Mouse (Mus musculus) thymus, postnatal 36 days (tissue): ENCODE results near the gene Tbc1d8.
A peak's percentile ranks its signal among the peaks of the same experiment; 100 is the strongest.

ENCODE experiments used
- DNase-seq, 2 experiments: peaks; one replicate each; pipeline ENCODE4 v3.0.0; 2022; ENCODE audit warnings: mixed read lengths in 2 of 2

The Tbc1d8 gene

DNA sequence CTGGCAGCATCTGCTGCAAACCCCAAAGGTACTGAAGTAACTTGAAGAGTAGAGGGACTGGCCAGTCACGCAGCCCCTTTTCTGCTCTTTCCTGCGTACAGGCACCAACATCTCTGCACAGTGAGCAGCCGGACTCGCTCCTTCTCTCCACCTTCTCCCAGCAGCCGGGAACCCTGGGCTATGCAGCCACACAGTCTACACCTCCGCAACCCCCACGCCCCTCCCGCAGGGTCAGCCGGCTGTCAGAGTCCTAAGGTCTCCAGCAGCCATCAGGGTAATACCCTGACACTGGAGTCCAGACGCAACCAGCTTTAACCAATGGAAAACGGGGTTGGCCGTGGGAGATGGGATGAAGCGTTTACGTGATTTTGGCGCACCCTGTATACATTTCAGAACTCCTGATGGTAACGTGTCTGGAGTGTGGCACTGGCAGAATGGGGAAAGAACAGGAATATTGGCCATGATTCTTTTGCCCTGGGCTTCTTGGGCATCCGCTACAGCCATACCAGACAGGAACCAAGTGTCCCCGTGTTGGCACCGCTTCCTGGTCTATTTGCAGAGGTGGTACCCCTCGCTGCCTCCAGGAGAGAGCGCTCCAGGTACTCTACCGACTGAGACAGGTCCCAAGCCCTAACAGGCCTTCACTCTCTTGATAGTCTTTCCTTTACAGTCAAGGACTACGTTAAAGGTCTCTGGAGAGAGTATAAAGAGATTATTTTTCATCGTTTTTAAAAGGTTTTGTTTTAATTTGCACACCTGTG lies 116.6 kb downstream of the Tbc1d8 start:
- DNase-seq, result no peak

DNA sequence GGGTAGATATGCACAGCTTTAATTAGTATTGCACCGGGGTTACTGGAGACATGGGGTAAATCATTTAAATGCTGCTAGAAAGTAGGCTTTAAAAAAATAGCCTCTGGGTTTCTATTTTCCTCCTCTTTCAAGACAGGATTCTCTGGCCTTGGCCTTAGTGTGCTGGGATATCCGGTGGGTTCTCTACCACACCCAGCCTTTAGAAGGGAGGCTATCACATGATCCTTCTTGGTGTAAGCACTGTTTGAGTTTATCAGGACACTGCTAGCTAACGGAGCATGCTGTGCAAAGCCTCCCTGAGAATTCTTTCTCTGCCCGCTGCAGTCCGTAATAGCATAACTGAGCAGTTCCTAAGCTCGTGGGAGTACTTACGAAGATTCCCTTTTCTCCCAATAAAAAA lies 129.1 kb downstream of the Tbc1d8 start:
- no peak for DNase-seq

DNA sequence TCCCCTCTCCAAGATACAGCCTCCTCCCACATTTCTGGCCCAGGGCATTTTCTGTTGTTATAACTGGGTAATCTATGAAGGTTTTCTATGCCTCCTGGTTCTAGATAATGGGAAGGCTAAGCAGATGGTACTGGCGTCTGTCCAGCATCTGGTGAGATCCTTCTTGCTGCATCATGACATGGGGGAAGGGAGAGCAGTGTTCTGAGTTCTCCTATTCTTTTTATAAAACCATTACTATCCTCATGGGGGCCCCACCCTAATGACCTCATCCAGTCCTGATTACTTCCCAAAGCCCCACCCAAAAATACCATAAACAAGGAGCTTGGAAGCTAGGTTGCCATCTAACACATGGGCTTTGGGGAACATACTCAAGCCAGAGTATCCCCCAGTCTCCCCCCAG lies 129.6 kb downstream of the Tbc1d8 start:
- no peak for DNase-seq

DNA sequence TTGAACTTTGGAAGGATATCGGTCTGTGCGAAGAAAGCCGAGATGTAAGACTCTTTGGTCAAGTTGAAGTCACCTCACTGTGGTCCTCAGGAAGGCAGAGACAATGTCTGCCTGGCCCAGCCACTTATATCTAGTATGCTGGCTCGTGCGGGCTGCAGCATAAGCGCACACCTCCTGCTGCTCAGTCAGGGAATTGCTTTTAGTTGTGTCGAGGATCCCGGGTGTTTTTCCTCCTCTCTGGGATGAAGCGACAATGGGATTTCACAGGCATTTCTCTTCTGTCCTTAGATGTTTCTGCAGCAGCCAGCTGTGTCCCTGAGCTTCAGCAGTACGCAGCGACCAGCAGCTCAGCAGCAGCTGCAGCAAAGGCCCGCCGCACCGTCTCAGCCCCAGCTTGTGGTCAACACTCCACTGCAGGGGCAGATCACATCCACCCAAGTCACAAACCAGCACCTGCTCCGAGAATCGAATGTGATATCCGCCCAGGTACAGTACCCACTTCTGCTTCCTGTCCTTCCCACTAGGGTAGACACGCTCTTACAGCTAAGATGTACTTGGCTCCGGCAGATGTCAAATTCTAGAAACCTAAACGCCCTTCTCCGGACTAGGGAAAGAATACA lies 133.5 kb downstream of the Tbc1d8 start:
- peak; percentile 32 to 61 for DNase-seq

DNA sequence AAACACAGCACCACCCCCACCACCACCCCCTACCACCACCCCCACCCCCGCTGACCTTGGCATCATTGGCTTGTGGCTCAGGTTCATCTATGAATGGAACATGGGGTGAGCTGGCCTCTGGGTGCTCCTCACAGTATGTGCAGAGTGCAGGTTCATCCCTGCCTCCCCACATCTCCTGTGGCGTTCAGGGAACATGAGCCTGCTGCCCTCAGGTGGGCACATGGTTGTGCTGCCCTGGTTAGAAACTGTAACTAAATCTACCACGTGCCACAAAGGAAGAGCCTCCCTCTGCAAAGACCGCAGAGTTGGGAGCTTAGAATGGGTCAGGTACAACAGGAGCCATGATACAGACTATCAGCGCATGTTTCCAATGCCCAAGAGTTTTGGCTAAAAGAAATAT lies 135.3 kb downstream of the Tbc1d8 start:
- no peak for DNase-seq

DNA sequence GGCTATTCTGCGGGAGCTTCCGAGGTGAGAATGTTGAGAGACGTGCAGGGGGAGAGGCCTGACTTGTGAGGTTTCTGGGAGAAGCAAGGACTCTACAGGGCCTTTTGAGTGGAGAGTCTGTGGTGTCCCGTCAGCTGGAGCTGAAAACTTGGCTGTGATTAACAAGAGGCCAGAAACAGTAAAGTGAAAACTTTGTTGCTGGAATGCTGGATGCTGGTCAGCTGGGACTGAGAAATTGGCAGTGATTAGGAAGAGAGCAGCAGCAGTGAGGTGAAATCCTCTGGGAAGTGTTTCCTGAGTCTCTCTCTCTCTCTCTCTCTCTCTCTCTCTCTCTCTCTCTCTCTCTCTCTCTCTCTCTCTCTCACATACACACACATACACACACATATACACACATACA lies 136.7 kb downstream of the Tbc1d8 start:
- no peak for DNase-seq

DNA sequence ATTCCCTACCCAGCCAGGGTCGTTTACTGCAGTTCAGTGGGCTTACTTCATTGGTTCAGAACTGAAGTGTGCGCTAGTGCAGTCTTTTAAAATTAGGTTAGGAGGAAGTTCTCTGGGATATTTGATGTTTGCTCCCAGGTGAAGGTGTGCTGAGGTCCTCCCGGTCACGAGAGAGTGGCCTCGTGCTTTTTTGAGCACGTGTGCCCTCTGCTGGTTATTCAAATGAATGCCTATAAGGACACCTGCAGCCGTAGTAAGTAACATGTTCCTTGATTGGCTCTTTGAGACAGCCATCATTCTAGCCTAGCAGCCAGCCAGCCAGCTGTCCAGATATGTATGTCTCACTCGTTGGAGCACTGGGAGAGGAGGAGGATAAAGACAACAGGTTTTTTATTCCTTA lies 137.9 kb downstream of the Tbc1d8 start:
- peak; percentile 41 to 51 for DNase-seq

DNA sequence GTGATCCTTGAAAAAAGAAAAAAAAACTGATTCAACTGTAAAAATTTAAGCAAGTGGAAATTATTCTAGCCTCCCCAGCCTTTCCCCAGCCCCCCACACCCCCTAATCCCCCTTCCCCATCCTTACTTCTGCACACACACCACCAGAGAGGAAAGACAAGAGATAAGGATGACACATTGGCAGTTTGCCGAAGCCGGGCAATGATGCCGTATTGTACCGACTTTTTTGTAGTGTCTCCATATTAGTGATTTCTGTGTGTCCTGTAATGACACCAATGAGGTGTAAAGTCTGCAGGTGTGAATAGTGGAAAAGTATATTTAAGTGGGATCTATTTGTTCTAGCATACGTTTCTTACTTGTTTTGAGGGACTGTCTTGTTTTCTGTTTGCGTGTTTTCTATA lies 138.4 kb downstream of the Tbc1d8 start:
- no peak for DNase-seq

DNA sequence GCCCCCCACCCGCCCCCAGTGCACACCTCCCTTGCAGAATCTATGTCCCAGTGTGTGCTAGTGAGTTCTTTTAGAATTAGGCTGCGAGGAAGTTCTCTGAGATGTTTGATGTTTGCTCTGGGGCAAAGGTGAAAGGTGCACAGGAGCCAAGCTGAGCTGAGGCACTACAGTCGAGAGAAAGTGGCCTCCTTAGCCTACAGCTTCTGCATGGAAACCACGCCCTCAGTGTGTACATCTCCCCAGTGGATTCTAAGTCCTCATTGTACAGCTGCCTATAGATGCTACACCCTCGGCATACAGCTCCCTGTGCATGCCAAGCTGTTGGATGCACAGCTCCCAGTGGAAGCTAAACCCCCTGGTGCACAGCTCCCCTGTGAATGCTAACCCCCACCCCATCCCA lies 139.1 kb downstream of the Tbc1d8 start:
- no peak for DNase-seq

DNA sequence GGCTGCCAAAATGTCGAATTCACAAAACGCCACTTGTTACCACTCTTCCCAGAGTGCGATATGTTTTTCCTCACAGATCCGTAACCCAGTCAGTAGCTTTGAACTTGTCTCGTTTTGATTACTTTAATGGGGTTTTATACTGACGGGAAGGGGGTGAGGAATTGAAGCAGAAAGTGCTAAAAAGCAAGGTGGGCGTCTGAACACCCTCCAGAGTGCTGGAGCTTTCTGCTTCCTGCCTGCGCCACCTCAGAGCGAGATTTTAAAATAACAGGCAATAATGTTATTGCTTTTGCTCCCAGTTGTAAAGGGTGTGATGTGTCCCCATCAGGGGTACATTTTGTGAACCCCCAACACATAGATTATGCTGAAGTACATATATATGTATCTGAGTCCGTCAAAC lies 139.7 kb downstream of the Tbc1d8 start:
- DNase-seq, result no peak

DNA sequence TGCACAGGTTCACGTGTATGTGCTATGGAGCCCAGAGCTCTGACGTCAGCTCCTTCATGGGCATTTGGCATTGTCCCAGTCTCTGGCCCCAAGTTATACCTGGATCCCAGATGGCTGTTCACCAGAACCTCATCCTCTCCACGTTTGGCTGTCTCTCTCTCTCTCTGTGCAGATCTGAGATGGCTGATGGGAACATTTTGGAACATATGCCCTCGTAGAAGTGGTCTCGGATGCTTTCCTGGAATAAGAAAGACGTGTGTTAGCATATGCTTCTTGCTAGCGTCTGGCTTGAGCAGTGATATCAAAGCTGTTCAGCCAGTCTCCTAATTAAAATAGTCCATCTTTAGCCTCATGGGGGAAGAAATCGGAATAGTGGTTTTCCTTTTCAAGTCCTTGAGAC lies 141.8 kb downstream of the Tbc1d8 start:
- no peak for DNase-seq

DNA sequence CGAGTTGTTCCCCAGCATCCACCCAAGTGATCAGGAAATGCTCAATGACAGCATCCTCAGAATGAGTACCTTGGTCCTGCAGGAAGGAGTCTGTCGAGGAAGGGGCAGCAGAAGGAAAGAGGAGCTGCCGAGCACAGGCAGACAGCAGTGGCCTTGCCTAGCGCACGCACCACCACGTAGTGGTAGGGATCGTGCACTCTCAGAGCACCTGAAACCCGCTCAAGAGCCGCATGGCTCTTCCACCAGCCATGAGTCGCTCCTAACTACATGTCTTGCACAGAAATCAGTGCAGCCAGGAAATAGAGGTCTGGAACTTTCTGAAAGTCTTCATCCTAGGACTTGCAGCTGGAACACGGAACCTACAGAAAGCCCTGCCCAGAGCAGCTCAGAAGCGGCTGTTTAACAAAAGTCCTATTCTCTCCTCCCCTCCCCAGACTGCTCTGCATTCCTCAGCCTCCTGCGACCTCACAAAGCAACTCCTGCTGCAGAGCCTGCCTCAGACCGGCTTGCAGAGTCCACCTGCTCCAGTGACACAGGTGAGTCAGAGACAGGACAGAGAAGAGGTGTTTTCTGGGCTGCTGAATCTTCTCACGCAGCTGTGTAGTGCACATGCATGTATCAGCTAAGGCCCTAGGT lies 142.9 kb downstream of the Tbc1d8 start:
- no peak for DNase-seq

DNA sequence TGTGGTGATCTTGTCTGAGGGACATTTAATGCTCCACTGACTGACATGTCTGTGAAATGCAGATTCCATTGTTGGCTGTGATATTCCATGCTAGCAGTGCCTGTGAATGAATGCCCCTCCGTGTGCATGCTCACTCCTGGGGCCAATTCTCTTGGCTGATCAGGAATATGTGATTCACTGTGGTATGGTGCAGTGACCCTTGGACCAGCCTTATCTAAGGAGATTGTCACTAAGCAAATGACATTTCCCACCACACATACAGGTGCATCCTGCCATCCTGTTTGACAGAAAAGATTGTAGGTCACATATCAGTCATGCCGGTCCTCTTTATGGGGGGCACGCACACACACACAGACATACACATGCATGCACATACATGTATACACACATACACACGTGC lies 146.1 kb downstream of the Tbc1d8 start:
- no peak for DNase-seq

DNA sequence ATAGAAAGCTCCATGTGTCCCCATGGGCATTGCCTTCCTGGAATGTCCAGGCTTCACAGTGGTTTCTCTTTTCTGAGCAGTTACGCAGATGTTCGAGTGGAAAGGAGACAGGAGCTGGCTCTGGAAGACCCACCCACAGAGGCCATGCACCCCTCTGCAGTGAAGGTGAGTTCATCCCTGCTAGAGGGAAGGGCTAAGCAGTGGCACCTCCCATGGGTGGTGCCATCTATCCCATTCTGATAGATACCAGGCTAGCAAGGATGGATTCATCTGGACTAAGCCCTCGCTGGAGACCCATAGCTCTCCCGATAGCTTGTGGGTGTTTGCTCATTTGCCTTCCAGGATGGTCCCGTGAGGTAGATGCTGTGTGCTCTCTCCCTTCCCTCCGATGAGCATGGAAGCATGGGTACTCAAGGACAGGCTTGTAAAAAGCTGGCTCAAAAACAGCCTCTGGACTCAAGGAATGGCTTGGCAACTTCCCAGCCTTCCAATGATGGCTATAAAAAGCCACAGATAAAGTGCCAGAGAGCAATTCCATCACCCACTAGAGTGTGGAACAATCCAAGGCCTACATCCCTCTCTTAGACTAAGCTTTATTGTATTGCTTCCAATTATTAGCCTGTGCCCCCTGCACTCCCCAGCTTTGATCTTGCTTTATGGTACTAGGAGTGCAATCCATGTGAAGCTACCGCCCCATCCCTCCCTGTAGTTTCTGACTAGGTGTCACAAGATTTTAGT lies 147.5 kb downstream of the Tbc1d8 start:
- no peak for DNase-seq

DNA sequence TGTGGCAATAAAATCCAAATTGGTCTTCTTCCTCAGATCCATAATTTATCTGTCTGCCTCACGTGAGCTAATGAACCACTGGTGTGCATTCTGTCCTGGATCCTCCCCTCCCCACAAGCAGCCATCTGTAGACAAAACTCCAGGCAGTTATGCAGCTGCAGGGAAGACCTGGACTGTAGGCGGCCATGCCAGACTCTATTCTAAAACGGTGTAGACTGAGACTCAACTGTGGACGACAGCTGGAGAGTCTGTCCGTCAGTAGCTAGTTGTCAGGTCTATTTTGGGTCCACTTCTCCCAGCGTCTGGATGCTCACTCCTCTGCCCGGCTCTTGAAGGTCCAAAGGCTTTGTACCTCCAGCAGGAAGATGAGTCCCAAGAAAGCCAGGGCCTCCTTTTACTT lies 151.0 kb downstream of the Tbc1d8 start:
- DNase-seq, result no peak

DNA sequence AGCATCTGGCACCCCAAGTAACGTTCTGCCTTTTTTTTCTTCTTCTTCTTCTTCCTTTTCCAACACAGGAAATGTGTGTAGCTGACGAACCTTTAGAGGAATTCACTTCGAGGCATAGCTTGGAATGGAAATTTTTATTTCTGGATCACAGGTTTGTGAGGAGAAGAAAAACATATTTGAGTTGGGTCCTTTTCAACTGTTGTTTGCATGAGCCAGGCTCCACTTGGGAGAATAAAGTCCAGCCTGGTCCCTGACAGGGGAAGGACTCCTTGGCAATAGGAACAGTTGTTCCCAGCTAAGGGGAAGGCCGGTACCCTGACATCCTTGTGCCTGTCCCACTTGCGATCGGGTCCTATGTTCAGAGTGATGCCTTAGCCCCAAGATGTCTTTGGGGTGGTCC lies 153.3 kb downstream of the Tbc1d8 start:
- no peak for DNase-seq

DNA sequence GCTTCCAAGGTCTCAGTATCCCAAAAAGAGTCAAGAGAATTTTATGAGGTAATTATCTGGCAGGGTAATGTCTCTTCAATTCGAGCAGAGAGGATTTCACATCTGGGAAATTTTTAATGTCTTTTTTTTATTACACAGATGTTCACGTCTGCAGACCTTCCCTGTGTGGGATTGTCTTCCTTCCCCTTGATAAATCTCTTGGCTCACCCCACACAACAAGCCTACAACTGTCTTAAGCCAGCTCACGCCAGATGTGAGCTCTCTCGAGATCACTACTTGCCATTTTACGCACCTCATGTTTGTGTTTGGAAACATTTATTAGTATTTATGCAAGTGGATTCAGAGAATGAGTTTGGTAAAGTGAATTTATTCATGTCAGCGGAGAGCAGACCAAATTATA lies 156.6 kb downstream of the Tbc1d8 start:
- no peak for DNase-seq
